Mouse (Mus musculus): Measurements from ENCODE around the gene Map2.

- TF ChIP-seq POLR2A (IDR thresholded peaks at IDR 0.05; ENCODE audit: low read depth, low read length): no peak
- no peak for TF ChIP-seq CTCF (IDR thresholded peaks at IDR 0.05; ENCODE audit: extremely low read depth, insufficient read depth, insufficient read length, insufficient replicate concordance)
Measured at GRCm38 (mm10) chr1:66140686-66141085, 34.4 kb upstream of the Map2 start.
